Mouse (Mus musculus): ENCODE data around the gene Dnmt3l. TPM values are rescaled to one million over a fixed set of nuclear protein-coding genes. Genes with fewer than 3 reads are reported as not detected.
"Not testable (repeated sequence)": the region's sequence is repeated elsewhere in the genome, so short reads cannot be mapped to it uniquely, and the experiment has no call there.

Dnmt3l gene
- total RNA-seq, 1 experiment from 2014 or later = 0.87 TPM

- ATAC-seq (replicated peaks; ENCODE audit: low read depth, poor library complexity, severe bottlenecking) = no peak
These were observed 36.1 kb downstream of the Dnmt3l start for GRCm38 (mm10) chr10:78077862-78078261.

GRCm38 (mm10) chr10:78078276-78078675, 36.5 kb downstream of the Dnmt3l start:
- no peak for ATAC-seq (replicated peaks; ENCODE audit: low read depth, poor library complexity, severe bottlenecking)

GRCm38 (mm10) chr10:78079955-78080591, 38.3 kb downstream of the Dnmt3l start:
- peak; percentile 66 for ATAC-seq (replicated peaks; ENCODE audit: low read depth, poor library complexity, severe bottlenecking)

GRCm38 (mm10) chr10:78084073-78084472, 42.3 kb downstream of the Dnmt3l start:
- no peak for ATAC-seq (replicated peaks; ENCODE audit: low read depth, poor library complexity, severe bottlenecking)

- ATAC-seq (replicated peaks; ENCODE audit: low read depth, poor library complexity, severe bottlenecking) = no peak
These were observed 44.0 kb downstream of the Dnmt3l start for GRCm38 (mm10) chr10:78085711-78086110.

GRCm38 (mm10) chr10:78086444-78087061, 44.8 kb downstream of the Dnmt3l start:
- peak; percentile 55 for ATAC-seq (replicated peaks; ENCODE audit: low read depth, poor library complexity, severe bottlenecking)

GRCm38 (mm10) chr10:78087101-78087511, 45.4 kb downstream of the Dnmt3l start:
- ATAC-seq (replicated peaks; ENCODE audit: low read depth, poor library complexity, severe bottlenecking) = peak; percentile 78

- peak; percentile 30 for ATAC-seq (replicated peaks; ENCODE audit: low read depth, poor library complexity, severe bottlenecking)
These were observed 48.5 kb downstream of the Dnmt3l start for GRCm38 (mm10) chr10:78090246-78090645.

GRCm38 (mm10) chr10:78090706-78091491, 49.2 kb downstream of the Dnmt3l start:
- ATAC-seq (replicated peaks; ENCODE audit: low read depth, poor library complexity, severe bottlenecking) = no peak

GRCm38 (mm10) chr10:78091865-78092724, 50.3 kb downstream of the Dnmt3l start:
- ATAC-seq (replicated peaks; ENCODE audit: low read depth, poor library complexity, severe bottlenecking) = no peak

- ATAC-seq (replicated peaks; ENCODE audit: low read depth, poor library complexity, severe bottlenecking) = no peak
These were observed 50.9 kb downstream of the Dnmt3l start for GRCm38 (mm10) chr10:78092725-78093029.

GRCm38 (mm10) chr10:78095221-78095620, 53.5 kb downstream of the Dnmt3l start:
- ATAC-seq (replicated peaks; ENCODE audit: low read depth, poor library complexity, severe bottlenecking) = no peak

GRCm38 (mm10) chr10:78095954-78096931, 54.5 kb downstream of the Dnmt3l start:
- peak; percentile 69 for ATAC-seq (replicated peaks; ENCODE audit: low read depth, poor library complexity, severe bottlenecking)

- not testable (repeated sequence) for ATAC-seq (replicated peaks; ENCODE audit: low read depth, poor library complexity, severe bottlenecking)
These were observed 58.1 kb downstream of the Dnmt3l start for GRCm38 (mm10) chr10:78099860-78100259.

- no peak for ATAC-seq (replicated peaks; ENCODE audit: low read depth, poor library complexity, severe bottlenecking)
These were observed 59.4 kb downstream of the Dnmt3l start for GRCm38 (mm10) chr10:78100989-78101780.

- ATAC-seq (replicated peaks; ENCODE audit: low read depth, poor library complexity, severe bottlenecking) = no peak
These were observed 63.1 kb downstream of the Dnmt3l start for GRCm38 (mm10) chr10:78104555-78105490.

GRCm38 (mm10) chr10:78105548-78105947, 63.8 kb downstream of the Dnmt3l start:
- ATAC-seq (replicated peaks; ENCODE audit: low read depth, poor library complexity, severe bottlenecking) = peak; percentile 73

Measured in common myeloid progenitor, adult 5-6 weeks (primary cell).